23 mouse cellular contexts compared by ENCODE assay signal in the genomic region with DNA sequence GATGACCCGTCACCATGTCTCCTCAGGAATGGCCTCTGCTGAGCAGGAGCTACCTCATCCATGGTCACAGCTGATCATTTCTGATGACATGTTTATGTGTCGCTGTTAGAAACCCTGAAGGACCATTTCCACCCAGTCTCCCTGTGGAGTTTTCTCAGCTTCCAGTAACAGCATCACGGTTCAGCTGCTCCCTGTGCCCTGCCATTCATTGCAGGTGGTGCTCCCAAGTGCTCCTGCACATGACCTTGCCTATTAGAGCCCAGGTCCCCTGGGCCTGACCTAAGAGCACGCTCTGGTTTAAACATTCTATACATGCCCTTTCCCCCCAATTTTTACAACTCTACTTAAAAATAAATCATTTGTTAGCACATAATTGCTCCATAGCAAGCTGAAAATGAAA.
"Had no signal": no experiment of that assay in that cellular context is flagged by ENCODE, and none has a peak within 500 bp of the region (broad histone marks: within the 10 kb centered on the region; RNA-seq: fewer than 3 reads in every experiment).

No protein-coding gene starts in this region.

- H3K9me3 ChIP-seq: kidney, embryonic 15.5 days; limb, embryonic 12.5 days; limb, embryonic 15.5 days; midbrain, embryonic 10.5 days; midbrain, embryonic 13.5 days; neural tube, embryonic 12.5 days; neural tube, embryonic 15.5 days had no signal

- H3K27ac ChIP-seq: kidney, embryonic 15.5 days; limb, embryonic 12.5 days; limb, embryonic 15.5 days; liver, embryonic 14.5 days; macrophage; midbrain, embryonic 10.5 days; midbrain, embryonic 13.5 days; neural tube, embryonic 12.5 days; neural tube, embryonic 15.5 days; stomach, postnatal 0 days had no signal

- H3K4me1 ChIP-seq: limb, embryonic 15.5 days; neural tube, embryonic 12.5 days had no signal

- DNase-seq: kidney, adult 11 months; kidney, adult 8-10 months; kidney, postnatal 14 days; kidney, postnatal 4 days; layer of hippocampus, adult 9-11 months; liver, postnatal 0 days; lung, embryonic 14.5 days; retina, postnatal 1 day; right cerebral cortex, postnatal 4 days; thymus, postnatal 25 days had no signal

- ATAC-seq: liver, postnatal 0 days; lung, postnatal 0 days; midbrain, embryonic 13.5 days; midbrain, embryonic 16.5 days had no signal

- H3K27me3 ChIP-seq: kidney, embryonic 15.5 days; limb, embryonic 12.5 days; limb, embryonic 15.5 days; midbrain, embryonic 13.5 days; neural tube, embryonic 12.5 days; neural tube, embryonic 15.5 days had no signal

- H3K4me3 ChIP-seq: kidney, embryonic 15.5 days; limb, embryonic 12.5 days; limb, embryonic 15.5 days; midbrain, embryonic 10.5 days; midbrain, embryonic 13.5 days; myocyte; neural tube, embryonic 12.5 days; neural tube, embryonic 15.5 days had no signal

- H3K36me3 ChIP-seq: kidney, embryonic 15.5 days; limb, embryonic 12.5 days; limb, embryonic 15.5 days; midbrain, embryonic 10.5 days; midbrain, embryonic 13.5 days; neural tube, embryonic 12.5 days; neural tube, embryonic 15.5 days had no signal
